Mouse (Mus musculus) bone marrow, adult 2 months (tissue): ENCODE results near the gene Krt42.

ENCODE experiments used
- CTCF ChIP-seq: fragments of 200-500 bp; IDR thresholded peaks from 2 replicates; pipeline ENCODE4 v1.5.1; 2011; ENCODE audit warnings: low read length, control low read depth; ENCODE audit not compliant: control insufficient read depth, insufficient read depth
- POLR2A ChIP-seq: fragments of 200-500 bp; IDR thresholded peaks from 2 replicates; pipeline ENCODE4 v1.6.1; 2011; ENCODE audit warnings: low read depth, mild to moderate bottlenecking, control low read depth, low read length, borderline replicate concordance; ENCODE audit not compliant: control insufficient read depth

- TF ChIP-seq POLR2A (no peak), CTCF (no peak)
Measured at GRCm38 (mm10) chr11:100254360-100255090, 15.1 kb downstream of the Krt42 start.
